Mouse (Mus musculus) hindbrain, embryonic 14.5 days (tissue): ENCODE measurements at regions not wholly inside any gene's neighbourhood (a gene's known extent, or its start where the extent isn't known, plus 50 kb on each side); places are given as distances from the start of the nearest gene placed in this dataset.

ENCODE experiments used
- ATAC-seq: fragments of 200-750 bp; cut with Nextera tagmentation; 2 replicates; pipeline ENCODE4 v1.8.0; 2017; ENCODE audit warnings: moderate number of reproducible peaks, mild to moderate bottlenecking, moderate TSS enrichment, moderate library complexity; ENCODE audit not compliant: low FRiP score
- DNase-seq: peaks from one replicate; pipeline ENCODE4 v3.0.0-alpha.2; 2015; ENCODE audit warnings: low spot score
- H3K27ac ChIP-seq: fragments of 300-500 bp; sonication (generic); 2 replicates; pipeline ENCODE4 v1.5.1; 2014; ENCODE audit warnings: mild to moderate bottlenecking, moderate library complexity
- H3K27me3 ChIP-seq: fragments of 300-500 bp; sonication (generic); 2 replicates; pipeline ENCODE4 v1.6.1; 2014; ENCODE audit warnings: mild to moderate bottlenecking, low read length, mixed read lengths; ENCODE audit not compliant: control insufficient read depth, insufficient read depth
- H3K36me3 ChIP-seq: fragments of 300-500 bp; sonication (generic); replicated peaks from 2 replicates; pipeline ENCODE4 v1.6.1; 2014; ENCODE audit not compliant: control insufficient read depth, insufficient read depth
- H3K4me1 ChIP-seq: fragments of 300-500 bp; sonication (generic); replicated peaks from 2 replicates; pipeline ENCODE4 v1.6.1; 2014; ENCODE audit warnings: antibody characterized with exemption, low read length, mixed read lengths; ENCODE audit not compliant: control insufficient read depth, insufficient read depth
- H3K4me2 ChIP-seq: fragments of 300-500 bp; sonication (generic); replicated peaks from 2 replicates; pipeline ENCODE4 v1.6.1; 2014; ENCODE audit warnings: mild to moderate bottlenecking, moderate library complexity
- H3K4me3 ChIP-seq: fragments of 300-500 bp; sonication (generic); replicated peaks from 2 replicates; pipeline ENCODE4 v1.5.1; 2014; ENCODE audit warnings: mild to moderate bottlenecking, low read length
- H3K9ac ChIP-seq: fragments of 300-500 bp; sonication (generic); 2 replicates; pipeline ENCODE4 v1.6.1; 2014
- H3K9me3 ChIP-seq: fragments of 300-500 bp; sonication (generic); 2 replicates; pipeline ENCODE4 v1.6.1; 2016; ENCODE audit warnings: low read length; ENCODE audit not compliant: control insufficient read depth
- WGBS: fragments of 180-500 bp; shearing (Covaris S2); extraction: QIAGEN DNeasy Blood & Tissue Kit; methylation state at CpG from one replicate; pipeline ENCODE4 v1.1.7; 2014; 5-methylcytosine and 5-hydroxymethylcytosine counted together

DNA sequence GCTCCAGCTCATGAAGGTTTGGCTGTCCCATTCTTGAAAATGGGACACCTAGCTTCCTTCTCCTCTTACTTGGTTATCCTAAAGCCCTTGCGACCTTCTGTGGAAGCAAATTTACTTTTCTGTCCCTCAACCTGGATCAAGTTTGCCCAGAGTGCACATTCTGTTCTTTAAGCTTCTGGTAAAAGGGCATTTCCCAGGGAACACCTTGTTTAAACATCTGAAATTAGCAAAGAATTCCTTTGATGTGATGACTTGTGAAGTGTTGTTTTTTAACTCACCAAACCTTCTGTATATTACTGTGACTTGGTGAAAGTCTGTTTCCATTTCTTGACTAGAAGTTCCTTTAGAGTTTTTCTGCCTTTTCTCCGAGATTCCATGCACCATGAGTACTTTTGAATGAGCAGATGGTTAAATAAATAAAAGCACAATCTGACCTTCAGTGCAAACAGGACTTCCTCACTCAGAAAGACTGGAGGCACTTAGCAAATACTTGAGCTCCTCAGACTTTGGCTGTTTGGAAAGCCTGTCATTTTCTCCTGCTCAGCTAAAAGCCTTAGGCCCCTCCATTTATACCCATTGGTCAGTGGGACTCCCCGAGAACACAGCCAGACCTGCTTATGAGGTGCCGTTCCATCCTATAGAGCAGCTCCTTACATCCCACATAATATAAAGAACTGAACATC, 69.3 kb upstream of the Rprm start:
- Histone ChIP-seq H3K36me3 (no peaks in the 10 kb centered on the region), H3K9me3 (no peaks in the 10 kb centered on the region), H3K4me3 (no peak overlapping the region), H3K9ac (no peak overlapping the region), H3K4me1 (no peaks in the 10 kb centered on the region), H3K4me2 (no peak overlapping the region), H3K27ac (no peak overlapping the region), H3K27me3 (no peaks in the 10 kb centered on the region)
- WGBS: 86% methylated on average over 4 of the region's 4 CpGs
- ATAC-seq: no peak
- DNase-seq: no peak

DNA sequence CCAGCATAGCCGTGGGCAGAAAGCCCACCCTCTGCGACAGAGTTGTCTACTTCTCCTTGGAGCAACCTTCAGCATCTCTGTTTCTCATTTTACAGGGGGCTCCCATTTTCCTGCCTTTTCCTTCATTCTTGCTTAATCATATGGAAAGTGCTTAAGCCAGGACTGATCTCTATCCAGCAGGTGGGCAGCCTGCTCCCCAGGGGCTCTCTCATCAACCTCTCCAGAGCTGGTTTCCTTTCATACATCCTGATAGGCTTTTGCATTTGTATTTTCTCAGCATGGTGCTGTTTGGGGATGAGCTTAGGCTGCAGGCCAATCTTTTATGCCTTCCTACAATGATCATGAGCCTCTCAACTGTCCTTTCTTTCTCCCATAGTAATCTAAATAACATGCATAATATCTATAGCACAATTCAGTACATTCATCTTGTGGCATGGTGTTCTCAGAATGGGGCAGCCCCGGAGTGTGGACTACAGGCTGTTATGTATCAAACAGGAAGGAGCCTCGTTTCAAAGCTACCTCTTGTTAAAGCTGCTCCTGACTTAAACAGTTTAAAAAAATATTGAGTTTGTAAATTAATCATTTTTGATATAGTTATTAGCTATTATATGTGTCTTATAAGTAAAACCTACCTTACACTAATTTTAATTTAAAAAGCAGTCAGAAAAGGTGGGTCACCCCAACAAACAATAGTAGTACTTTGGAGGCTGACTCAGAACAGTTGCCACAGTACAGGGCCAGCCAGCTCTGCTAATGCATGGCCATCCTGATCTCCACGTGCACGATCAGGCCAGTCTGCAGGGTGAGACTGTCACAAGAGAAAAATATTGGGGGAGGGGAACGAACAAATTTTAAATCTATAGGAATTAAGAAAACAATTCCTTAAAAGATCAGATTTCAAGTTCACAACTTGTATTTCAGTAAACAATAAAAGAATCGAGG, 73.6 kb upstream of the Rprm start:
- no peak for ATAC-seq
- Histone ChIP-seq H3K27me3 (no peaks in the 10 kb centered on the region), H3K9me3 (no peaks in the 10 kb centered on the region), H3K27ac (no peak overlapping the region), H3K9ac (no peak overlapping the region), H3K36me3 (no peaks in the 10 kb centered on the region), H3K4me1 (no peaks in the 10 kb centered on the region), H3K4me2 (no peak overlapping the region), H3K4me3 (no peak overlapping the region)
- 42% methylated on average over 8 of the region's 8 CpGs for WGBS
- no peak for DNase-seq

DNA sequence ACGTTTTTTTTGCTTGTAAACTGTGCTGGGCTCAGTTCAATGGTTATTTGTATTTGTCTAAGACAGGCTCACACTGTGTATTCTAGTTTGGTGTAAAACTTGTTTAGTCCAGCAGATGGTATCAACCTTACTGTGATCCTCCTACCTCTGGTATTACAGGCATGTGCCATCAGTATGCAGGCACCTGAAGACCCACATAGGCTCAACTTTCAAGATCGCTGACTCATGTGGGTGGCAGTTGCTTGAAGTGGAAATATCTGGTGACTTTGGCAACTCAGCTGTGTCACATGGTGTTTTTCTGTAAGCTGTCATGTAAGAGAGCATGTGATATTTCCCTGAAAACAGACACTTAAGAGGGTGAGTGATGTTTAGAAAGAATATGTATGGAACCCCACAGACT, 92.2 kb upstream of the Rprm start:
- H3K4me1 ChIP-seq: no peaks in the 10 kb centered on the region
- H3K4me2 ChIP-seq: no peak overlapping the region
- no peak overlapping the region for H3K27ac ChIP-seq
- H3K9me3 ChIP-seq: no peaks in the 10 kb centered on the region
- ATAC-seq: no peak
- no peak for DNase-seq
- 86% methylated on average over 2 of the region's 2 CpGs for WGBS
- H3K36me3 ChIP-seq: no peaks in the 10 kb centered on the region
- H3K4me3 ChIP-seq: no peak overlapping the region
- no peak overlapping the region for H3K9ac ChIP-seq
- no peaks in the 10 kb centered on the region for H3K27me3 ChIP-seq

DNA sequence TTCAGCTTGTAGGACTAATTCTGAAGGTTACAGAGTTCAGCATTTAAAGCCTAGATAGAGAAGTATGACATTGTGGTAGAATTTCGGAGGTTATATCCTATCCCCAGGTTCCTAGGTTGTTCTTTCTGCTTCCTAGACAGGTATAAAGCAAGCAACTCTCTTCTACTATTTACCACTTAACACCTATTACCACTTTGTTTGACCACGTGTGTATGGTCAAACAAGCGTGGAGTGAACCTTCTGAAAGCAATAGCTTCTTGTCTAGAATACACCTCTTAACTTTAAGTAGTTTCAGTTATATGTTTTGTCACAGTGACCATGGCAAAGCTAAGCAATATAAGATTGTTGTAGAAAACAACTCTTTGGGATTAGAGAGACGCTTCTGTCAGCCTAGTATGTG, 105.5 kb upstream of the Rprm start:
- 91% methylated on average over 4 of the region's 4 CpGs for WGBS

DNA sequence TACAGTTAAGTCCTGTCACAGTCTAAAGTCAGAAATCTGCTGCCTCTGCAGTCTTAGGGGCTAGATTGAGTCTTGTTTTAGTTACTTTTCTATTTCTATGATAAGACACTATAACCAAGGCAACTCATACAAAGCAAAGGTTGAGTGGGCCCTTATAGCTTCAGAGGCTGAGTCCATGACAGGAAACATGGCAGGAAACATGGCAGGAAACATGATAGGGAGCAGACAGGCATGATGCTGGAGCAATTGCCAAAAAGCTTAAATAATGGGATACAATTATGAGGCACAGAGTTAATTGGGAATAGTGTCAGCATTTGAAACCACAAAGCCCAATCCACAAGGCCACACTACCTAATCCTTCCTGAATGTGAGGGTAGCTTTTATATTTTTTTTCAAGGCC, 113.0 kb upstream of the Rprm start:
- Histone ChIP-seq H3K9me3 (no peaks in the 10 kb centered on the region), H3K4me2 (no peak overlapping the region), H3K36me3 (no peaks in the 10 kb centered on the region), H3K9ac (no peak overlapping the region), H3K4me3 (no peak overlapping the region), H3K4me1 (no peaks in the 10 kb centered on the region), H3K27ac (no peak overlapping the region), H3K27me3 (no peaks in the 10 kb centered on the region)
- no peak for DNase-seq
- ATAC-seq: no peak

More for the DNA sequence above, 105.5 kb upstream of the Rprm start:
- H3K4me1 ChIP-seq: no peaks in the 10 kb centered on the region
- H3K36me3 ChIP-seq: no peaks in the 10 kb centered on the region
- ATAC-seq (no peak), DNase-seq (no peak)
- no peak overlapping the region for H3K9ac ChIP-seq
- H3K27ac ChIP-seq: no peak overlapping the region
- H3K4me3 ChIP-seq: no peak overlapping the region
- no peak overlapping the region for H3K4me2 ChIP-seq
- no peaks in the 10 kb centered on the region for H3K9me3 ChIP-seq
- no peaks in the 10 kb centered on the region for H3K27me3 ChIP-seq

DNA sequence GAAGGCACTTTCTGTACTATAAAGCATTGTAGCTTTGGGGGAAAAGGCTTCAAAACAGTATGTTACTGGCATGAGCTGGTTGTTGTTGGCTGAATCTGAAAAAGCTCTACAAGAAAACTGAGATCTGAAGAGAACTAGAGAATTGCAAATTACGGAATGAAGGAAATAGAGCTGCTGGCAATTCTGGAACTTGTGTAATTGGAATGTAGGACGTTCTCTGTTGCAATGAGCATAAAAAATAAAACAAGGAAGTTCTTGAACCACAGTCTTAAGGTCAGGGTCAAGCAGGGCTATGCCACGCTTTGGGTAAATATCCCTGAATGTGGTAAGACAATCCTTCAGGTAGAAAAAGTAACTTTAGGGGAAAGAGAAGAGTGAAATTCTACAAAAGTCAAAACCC, 130.2 kb upstream of the Rprm start:
- Histone ChIP-seq H3K36me3 (no peaks in the 10 kb centered on the region), H3K27ac (no peak overlapping the region), H3K4me2 (no peak overlapping the region), H3K4me3 (no peak overlapping the region), H3K4me1 (no peaks in the 10 kb centered on the region), H3K9me3 (no peaks in the 10 kb centered on the region), H3K9ac (no peak overlapping the region), H3K27me3 (no peaks in the 10 kb centered on the region)
- DNase-seq (no peak), ATAC-seq (no peak)
- WGBS: 79% methylated on average over 3 of the region's 3 CpGs

DNA sequence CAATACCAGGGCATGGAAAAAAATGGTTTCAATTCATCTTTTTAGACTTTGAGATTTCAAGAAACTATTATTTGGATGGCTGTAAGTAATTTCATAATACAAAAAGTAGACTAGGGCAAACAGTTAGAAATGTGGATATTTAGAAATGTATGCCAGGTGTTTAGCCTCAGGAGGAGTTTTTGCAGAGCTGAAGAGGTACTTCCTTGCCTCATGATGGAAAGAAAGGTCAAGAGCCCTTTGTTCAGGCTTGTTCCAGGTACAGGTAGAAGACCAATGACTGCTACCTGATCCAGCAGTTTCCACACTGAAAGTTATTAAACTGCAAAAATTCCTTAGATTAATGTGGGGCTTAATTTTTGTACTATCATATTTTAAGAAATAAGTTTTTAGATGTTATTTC, 143.3 kb upstream of the Rprm start:
- Histone ChIP-seq H3K27me3 (no peaks in the 10 kb centered on the region), H3K4me1 (no peaks in the 10 kb centered on the region), H3K27ac (no peak overlapping the region), H3K36me3 (no peaks in the 10 kb centered on the region), H3K9ac (no peak overlapping the region), H3K9me3 (no peaks in the 10 kb centered on the region), H3K4me3 (no peak overlapping the region), H3K4me2 (no peak overlapping the region)
- no peak for ATAC-seq
- DNase-seq: peak; percentile 2

DNA sequence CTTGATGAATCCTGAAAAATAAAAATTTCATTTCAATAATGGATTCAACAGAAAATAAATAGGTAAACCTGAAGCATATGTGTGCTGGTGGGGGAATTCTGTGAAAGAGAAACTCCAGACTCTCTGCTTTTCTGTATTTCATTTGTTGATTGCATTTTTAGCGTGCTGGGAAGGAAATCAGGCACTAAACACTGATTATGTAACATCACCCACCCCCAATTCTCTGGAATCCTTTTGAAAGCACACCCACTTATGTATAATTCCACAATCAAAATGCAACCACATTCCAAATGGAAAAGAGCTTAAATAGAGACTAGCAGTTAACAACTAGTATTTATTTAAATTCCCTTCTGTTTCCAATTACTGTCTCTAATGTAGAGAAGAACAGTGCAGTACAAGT, 143.7 kb upstream of the Rprm start:
- H3K36me3 ChIP-seq: no peaks in the 10 kb centered on the region
- WGBS: 64% methylated on average over 1 of the region's 1 CpGs
- no peaks in the 10 kb centered on the region for H3K9me3 ChIP-seq
- H3K4me3 ChIP-seq: no peak overlapping the region
- H3K4me1 ChIP-seq: no peaks in the 10 kb centered on the region
- H3K27me3 ChIP-seq: no peaks in the 10 kb centered on the region
- no peak overlapping the region for H3K4me2 ChIP-seq
- DNase-seq: peak; percentile 11
- H3K9ac ChIP-seq: no peak overlapping the region
- no peak overlapping the region for H3K27ac ChIP-seq
- ATAC-seq: no peak

DNA sequence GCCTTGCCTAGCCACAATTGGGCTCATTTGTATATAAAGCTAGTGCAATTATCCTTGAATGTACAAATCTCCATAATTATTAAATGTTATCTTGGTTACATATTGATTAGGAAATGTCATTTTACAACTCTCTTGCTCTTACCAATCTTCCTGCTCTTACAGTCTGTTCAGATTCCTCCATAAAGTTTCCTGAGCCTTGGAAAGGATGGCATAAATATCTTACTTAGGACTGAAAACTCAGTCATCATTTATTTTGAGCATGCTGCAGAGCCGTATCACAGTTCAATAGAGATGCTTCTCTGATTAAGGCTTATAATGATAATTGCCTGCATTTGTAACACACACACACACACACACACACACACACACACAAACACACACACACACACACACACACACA, 151.4 kb upstream of the Rprm start:
- no peaks in the 10 kb centered on the region for H3K36me3 ChIP-seq
- no peaks in the 10 kb centered on the region for H3K4me1 ChIP-seq
- H3K4me2 ChIP-seq: no peak overlapping the region
- DNase-seq (no peak), ATAC-seq (no peak)
- WGBS: 67% methylated on average over 1 of the region's 1 CpGs
- no peak overlapping the region for H3K27ac ChIP-seq
- H3K27me3 ChIP-seq: no peaks in the 10 kb centered on the region
- no peak overlapping the region for H3K4me3 ChIP-seq
- H3K9ac ChIP-seq: no peak overlapping the region
- H3K9me3 ChIP-seq: no peaks in the 10 kb centered on the region
